Mouse (Mus musculus): ENCODE data around the gene Slc22a7.
A peak's percentile ranks its signal among the peaks of the same experiment; 100 is the strongest.

The Slc22a7 gene

DNA sequence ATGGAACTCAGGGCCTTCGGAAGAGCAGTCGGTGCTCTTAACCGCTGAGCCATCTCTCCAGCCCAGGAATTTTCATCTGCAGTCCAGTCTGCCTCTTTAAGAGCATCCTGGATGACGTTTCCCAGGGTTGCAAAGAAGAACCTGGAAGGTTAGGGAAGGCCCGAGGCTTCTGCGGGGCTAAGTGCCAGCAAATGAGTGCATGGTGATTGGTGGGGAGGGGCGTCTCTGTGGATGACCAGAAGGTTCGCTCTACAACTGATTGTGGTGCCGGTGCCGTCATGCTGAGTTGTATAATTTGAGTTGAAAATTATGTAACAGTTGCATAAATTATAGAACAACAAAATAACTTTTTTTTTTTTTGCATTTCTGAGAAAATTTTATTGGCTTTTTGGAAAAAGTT is 919 bp upstream of the Slc22a7 start:
- no peak for DNase-seq (ENCODE audit: extremely low read depth, low read depth, low spot score)

DNA sequence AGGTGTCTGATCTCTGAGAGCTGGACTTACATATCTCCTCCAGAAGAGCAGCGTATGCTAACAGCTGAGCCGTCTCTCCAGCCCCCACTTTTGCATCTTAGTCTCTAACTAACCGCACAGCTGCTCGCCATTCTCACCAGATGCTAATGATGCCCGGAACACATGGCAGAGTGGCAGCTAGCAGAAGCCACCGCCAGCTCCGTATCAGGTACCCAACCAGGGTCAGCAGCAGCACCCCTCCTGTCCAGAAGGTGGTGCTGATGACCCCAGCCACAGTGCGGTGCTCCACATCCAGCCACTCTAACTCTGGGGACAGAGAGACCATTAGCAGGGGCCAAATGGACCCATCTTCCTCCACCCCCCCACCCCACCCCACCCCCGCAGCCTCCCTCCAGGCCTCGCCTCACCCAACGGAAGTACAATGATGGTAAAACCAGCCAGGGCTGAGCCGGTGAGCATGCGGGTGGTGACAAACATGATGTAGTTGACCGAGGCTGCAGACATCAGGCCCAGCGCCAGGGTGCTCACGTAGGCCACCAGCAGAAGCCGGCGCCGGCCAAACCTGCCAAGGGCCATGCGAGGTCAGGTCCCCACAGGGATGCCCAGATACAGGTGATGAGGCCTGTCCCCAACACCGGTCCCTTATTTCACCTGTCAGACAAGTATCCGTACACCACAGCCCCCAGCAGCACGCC is 1.4 kb downstream of the Slc22a7 start:
- DNase-seq (ENCODE audit: extremely low read depth, low read depth, low spot score): no peak

DNA sequence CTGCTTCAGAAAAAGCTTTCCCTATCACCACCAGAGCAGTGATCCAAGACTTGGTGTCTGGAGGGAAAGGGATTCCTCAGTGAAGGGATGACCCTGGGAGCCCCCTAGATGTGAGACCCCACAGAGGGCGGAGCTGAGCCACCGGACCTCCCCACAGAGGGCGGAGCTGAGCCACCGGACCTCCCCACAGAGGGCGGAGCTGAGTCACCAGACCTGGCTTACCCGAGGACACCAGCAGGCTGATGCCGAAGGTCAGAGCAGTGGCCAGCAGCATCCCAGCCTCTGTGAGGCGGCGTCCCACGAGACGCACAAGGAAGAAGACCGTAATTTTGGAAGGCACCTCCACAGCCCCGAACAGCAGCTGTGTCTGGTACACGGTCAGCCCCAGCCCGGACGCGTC is 4.6 kb downstream of the Slc22a7 start:
- DNase-seq (ENCODE audit: extremely low read depth, low read depth, low spot score): no peak

DNA sequence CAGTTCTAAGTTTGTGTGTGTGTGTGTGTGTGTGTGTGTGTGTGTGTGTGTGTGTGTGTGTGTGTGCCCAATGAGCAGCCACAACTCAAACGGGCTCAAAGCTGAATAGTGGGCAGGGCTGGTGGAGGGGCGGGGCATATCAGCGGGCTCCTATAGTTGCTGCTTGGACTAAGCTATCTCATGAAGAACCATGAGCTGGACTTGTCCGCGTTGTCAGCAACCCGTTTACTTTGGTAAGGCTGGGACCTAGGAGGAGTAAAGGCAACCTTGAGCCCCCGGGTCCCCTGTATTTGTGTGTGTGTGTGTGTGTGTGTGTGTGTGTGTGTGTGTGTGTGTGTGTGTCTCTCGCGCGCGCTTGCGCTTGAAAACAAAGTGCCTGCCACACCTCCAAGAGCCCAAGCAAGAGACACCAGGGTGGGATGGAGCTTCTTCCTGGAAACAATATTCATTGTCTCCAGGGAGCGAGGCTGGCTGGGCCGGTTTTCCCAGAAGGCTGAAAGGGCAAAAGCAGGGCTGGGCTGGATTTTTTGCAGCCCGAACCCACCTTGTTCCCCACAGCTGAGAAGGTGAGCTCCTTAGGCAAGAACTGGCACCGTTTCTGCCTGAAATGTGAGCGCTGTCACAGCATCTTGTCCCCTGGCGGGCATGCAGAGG is 9.4 kb downstream of the Slc22a7 start, which contains the start of gene Crip3:
Gene Crip3, plus strand, starts transcription at position 166 of the 654 bp plus-strand sequence.
- DNase-seq (ENCODE audit: extremely low read depth, low read depth, low spot score): no peak

DNA sequence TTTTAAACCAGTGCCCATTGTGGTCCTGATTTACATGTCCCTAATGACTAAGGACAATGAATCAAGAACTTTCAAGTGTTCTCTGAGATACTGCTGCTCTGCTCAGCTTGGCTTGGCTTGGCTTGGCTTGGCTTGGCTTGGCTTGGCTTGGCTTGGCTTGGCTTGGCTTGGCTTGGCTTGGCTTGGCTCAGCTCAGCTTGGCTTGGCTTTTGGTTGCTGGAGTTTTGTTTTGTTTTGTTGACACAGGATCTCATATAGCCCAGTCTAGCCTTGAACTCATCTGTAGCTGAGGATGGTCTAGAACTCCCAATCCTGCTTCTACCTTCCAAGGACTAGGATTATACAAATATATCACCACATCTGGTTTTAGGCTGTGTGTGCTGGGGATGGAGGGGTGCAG is 11.8 kb downstream of the Slc22a7 start:
- DNase-seq (ENCODE audit: extremely low read depth, low read depth, low spot score): no peak

DNA sequence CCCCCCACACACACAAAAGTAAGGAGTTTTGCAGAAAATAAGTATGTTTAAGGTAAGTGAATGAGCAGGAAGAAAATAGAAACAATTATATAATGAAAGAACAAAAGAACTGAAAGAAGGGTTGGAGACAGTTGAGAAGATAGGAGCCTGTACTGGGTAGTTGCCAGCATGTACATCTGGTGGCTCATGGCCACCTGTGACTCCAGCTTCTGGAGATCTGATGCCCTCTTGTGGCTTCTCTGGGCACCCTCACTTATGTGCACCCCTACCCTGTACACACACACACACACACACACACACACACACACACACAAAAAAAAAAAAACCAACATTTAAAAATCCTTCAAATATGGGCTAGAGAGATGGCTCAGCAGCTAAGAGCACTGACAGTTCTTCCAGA is 18.5 kb downstream of the Slc22a7 start:
- DNase-seq (ENCODE audit: extremely low read depth, low read depth, low spot score): no peak

DNA sequence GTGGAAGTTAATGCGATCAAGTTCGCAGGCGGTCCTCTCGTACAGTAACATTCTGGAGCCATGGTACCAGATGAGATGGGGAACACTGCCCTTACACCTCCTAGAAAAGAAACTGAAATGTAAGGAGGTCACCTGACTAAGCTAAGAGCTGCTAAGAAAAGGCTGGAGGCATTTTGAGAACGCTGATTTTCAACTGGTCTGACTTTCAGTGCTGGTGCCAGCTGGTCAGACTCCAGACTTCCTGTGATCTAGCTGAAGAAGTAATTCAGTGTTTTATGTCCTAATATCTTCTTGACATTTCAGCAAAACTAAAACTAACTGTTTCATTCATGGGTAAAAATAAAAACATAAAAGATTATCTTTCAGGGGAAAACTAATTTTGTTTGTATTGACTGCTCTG is 19.6 kb downstream of the Slc22a7 start:
- DNase-seq (ENCODE audit: extremely low read depth, low read depth, low spot score): peak; percentile 2

DNA sequence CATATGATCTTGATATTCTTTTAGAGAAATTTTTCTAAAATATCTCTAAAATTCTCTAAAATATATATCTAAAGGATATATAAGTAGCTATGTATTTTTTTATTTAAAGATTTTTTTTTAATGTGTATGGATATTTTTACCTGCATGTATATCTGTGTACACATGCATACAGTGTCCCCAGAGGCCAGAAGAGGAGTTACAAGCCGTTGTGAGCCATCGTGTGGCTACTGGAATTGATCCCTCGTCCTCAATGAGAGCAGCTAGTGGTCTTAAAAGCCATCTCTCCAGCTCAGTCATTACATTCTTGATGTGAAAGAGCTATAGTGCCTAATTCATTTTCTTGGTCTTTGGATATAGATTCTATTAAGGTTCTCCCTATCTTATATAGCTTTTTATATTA is 29.8 kb downstream of the Slc22a7 start:
- DNase-seq (ENCODE audit: extremely low read depth, low read depth, low spot score): no peak

DNA sequence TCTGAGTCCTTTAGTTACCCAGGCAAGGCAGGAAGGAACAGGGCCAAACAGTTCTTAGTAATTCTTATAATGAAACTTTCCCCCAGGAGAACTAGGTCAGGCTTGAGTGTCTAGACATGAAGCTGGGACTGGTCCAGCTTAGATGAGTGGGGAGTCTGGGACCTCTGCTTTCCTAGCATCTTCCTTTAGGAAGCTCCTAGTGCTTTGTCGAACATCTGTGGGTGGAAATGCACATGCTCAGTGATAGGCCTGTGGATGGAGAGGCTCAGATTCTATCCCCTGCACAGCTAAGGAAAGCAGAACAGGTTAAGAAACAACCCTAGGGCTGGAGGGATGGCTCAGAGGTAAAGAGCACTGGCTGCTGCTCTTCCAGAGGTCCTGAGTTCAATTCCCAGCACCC is 43.6 kb downstream of the Slc22a7 start:
- DNase-seq (ENCODE audit: extremely low read depth, low read depth, low spot score): no peak

DNA sequence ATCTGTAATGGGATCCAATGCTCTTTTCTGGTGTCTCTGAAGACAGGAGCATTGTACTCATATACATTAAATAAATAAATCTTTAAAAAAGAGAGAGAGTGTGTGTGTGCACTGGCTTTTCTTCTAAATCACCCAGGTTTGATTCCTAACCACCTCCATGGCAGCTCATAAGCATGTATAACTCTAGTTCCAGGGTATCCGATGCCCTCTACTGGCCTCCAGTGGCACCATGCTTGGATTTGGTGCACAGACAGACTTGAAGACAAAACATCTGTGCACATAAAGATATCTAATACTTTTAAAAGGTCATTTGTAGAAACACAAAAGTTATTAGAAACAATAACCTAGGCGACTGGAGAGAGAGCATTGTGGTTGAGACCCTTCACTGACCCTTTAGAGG is 45.2 kb downstream of the Slc22a7 start:
- no peak for DNase-seq (ENCODE audit: extremely low read depth, low read depth, low spot score)

DNA sequence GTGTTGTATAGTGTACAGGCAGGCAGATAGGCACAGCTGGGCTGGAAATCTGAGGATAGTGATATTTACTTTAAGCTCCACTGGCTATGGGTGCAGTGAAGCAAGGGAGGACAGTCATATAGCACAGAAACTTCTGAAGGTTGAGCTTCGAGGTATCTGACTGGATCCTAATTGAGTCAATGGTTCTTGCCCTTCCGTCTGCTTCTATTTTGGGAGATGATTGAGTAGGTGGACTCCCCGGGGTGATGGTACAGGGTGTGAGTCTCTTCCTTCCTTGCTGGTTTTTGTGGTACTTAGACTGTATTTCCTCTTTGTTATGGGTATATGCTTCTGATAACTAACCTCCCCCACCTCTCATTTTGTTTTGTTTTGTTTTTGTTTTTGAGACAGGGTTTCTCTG is 50.1 kb downstream of the Slc22a7 start:
- DNase-seq (ENCODE audit: extremely low read depth, low read depth, low spot score): no peak

DNA sequence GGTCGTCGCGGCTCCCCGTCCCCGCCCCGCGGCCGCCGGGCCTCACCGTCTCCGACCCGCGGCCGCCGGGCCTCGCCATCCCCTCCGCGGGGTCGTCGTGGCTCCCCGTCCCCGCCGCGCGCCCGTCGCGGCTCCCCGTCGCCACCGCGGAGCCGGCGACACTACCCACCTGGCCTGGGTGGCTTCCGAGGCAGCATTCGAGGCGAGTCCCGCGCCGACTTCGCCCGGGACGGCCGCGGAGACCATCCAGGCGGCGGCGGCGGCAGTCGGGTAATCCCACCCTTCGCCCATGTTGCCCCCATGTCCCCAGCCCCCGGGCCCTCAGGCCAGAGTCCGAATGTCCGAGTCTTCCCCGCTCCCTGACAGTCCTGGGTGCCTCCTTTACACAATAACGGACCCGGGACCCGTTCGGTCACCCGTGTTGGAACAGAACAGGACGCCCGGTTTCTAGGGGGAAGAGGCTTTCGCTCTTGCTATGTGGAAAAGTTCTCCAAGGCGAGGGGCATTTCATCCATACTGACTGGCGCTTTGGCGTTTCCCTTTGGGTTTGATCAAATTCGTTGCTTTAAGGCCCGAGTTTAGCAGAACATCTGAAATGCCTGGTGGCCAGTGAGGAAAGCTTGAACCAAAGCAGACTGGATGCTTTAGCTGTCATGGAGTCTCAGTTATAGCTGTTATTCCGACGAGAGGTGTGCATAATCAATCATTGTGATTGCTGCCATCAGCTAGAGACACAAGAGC is 54.0 kb downstream of the Slc22a7 start:
- DNase-seq (ENCODE audit: extremely low read depth, low read depth, low spot score): no peak

DNA sequence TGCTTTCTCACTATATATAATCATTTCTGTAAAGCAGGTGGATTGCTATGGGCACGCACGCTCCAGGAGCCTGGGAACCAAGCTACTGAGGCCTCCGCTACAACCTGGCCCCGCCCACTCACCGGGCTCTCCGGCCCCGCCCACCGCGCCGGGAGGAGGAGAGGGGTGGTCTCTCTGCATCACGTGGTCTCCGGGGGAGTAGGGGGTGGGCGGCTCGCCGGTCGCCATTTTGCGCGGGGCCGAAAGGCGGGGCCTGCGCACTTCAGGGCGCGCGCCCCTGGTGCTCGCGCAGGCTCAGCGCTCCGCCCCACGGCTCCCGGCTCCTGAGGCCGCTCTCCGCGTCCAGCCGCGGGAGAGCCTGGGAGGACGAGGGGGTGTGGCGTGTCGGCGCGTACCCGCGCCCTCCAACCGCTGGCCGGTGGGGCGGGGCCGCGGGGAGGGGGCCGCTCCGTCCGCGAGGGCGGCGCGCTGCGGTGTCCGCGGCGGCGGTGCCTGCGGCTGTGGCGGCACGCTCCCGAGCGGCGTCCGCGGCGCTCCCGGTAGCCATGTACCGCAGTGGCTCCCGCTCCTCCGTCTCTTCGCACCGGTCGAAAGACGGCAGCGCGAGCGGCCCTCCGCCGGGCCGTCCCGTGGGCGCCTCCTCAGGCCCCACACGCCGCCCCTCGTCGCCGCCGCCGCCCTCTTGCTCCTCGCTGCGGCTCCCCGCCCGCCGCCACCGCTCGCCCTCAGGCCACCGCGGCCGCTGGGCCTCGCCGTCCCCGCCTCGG is 54.8 kb downstream of the Slc22a7 start, which contains the start of gene Zfp318:
Gene Zfp318, plus strand, starts transcription at position 438 of the 767 bp plus-strand sequence.
- DNase-seq (ENCODE audit: extremely low read depth, low read depth, low spot score): peak; percentile 36

Data from fat pad, adult 2 months (tissue).